Mouse (Mus musculus): ENCODE results near the gene Prdm1. TPM values are rescaled to one million over a fixed set of nuclear protein-coding genes. Genes with fewer than 3 reads are reported as not detected.

The Prdm1 gene
- polyA plus RNA-seq, 1 experiment from 2014 or later = 2.8 TPM

- no peak for ATAC-seq (ENCODE audit: insufficient number of reproducible peaks, insufficient read depth, low FRiP score, low read depth)
- H3K27ac ChIP-seq (ENCODE audit: low read length) = no peak overlapping the region
These were observed 139.5 kb downstream of the Prdm1 start for GRCm38 (mm10) chr10:44388706-44389233.

More at GRCm38 (mm10) chr10:44388706-44389233, 139.5 kb downstream of the Prdm1 start:
- H3K4me2 ChIP-seq (replicated peaks; ENCODE audit: low read depth, low read length) = no peak overlapping the region
- no peak overlapping the region for H3K9ac ChIP-seq (replicated peaks; ENCODE audit: low read depth, low read length)
- H3K36me3 ChIP-seq (ENCODE audit: control insufficient read depth, insufficient read depth, low read length) = no peaks in the 10 kb centered on the region
- no peak overlapping the region for H3K4me3 ChIP-seq (ENCODE audit: low read depth, low read length)
- 54% methylated on average over 11 of the region's 11 CpGs for WGBS
- no peaks in the 10 kb centered on the region for H3K4me1 ChIP-seq (ENCODE audit: control insufficient read depth, insufficient read depth, low read length)
- no peaks in the 10 kb centered on the region for H3K9me3 ChIP-seq (ENCODE audit: control insufficient read depth, low read depth, low read length)
- H3K27me3 ChIP-seq (ENCODE audit: control insufficient read depth, insufficient read depth, low read length) = no peaks in the 10 kb centered on the region

Data from stomach, embryonic 14.5 days (tissue).